Mouse (Mus musculus): ENCODE data around the gene Gm19684.
"Not testable (repeated sequence)": the region's sequence is repeated elsewhere in the genome, so short reads cannot be mapped to it uniquely, and the experiment has no call there.

Gm19684 gene

GRCm38 (mm10) chr17:36121352-36122020 is at the start of gene Gm19684:
TSS of gene Gm19684 (plus strand) at chr17:36121678.
- DNase-seq (ENCODE audit: low read depth, low spot score), result not testable (repeated sequence)

GRCm38 (mm10) chr17:36081901-36082300 is 39.6 kb upstream of the Gm19684 start:
- not testable (repeated sequence) for DNase-seq (ENCODE audit: low read depth, low spot score)

- DNase-seq (ENCODE audit: low read depth, low spot score), result not testable (repeated sequence)
These were observed 38.8 kb upstream of the Gm19684 start for GRCm38 (mm10) chr17:36082519-36083232.

- peak; percentile 46 for DNase-seq (ENCODE audit: low read depth, low spot score)
These were observed 38.1 kb upstream of the Gm19684 start for GRCm38 (mm10) chr17:36083266-36083869.

GRCm38 (mm10) chr17:36083870-36084451 is 37.5 kb upstream of the Gm19684 start:
- DNase-seq (ENCODE audit: low read depth, low spot score), result no peak

GRCm38 (mm10) chr17:36085976-36086375 is 35.5 kb upstream of the Gm19684 start:
- not testable (repeated sequence) for DNase-seq (ENCODE audit: low read depth, low spot score)

GRCm38 (mm10) chr17:36091933-36092332 is 29.5 kb upstream of the Gm19684 start:
- not testable (repeated sequence) for DNase-seq (ENCODE audit: low read depth, low spot score)

- DNase-seq (ENCODE audit: low read depth, low spot score), result not testable (repeated sequence)
These were observed 29.0 kb upstream of the Gm19684 start for GRCm38 (mm10) chr17:36092520-36092919.

GRCm38 (mm10) chr17:36093936-36094335 is 27.5 kb upstream of the Gm19684 start:
- DNase-seq (ENCODE audit: low read depth, low spot score), result no peak

GRCm38 (mm10) chr17:36099603-36100002 is 21.9 kb upstream of the Gm19684 start:
- DNase-seq (ENCODE audit: low read depth, low spot score), result not testable (repeated sequence)

- not testable (repeated sequence) for DNase-seq (ENCODE audit: low read depth, low spot score)
These were observed 19.4 kb upstream of the Gm19684 start for GRCm38 (mm10) chr17:36102091-36102490.

- not testable (repeated sequence) for DNase-seq (ENCODE audit: low read depth, low spot score)
These were observed 11.3 kb upstream of the Gm19684 start for GRCm38 (mm10) chr17:36110129-36110528.

GRCm38 (mm10) chr17:36110641-36111509 is 10.6 kb upstream of the Gm19684 start:
- not testable (repeated sequence) for DNase-seq (ENCODE audit: low read depth, low spot score)

- not testable (repeated sequence) for DNase-seq (ENCODE audit: low read depth, low spot score)
These were observed 10.0 kb upstream of the Gm19684 start for GRCm38 (mm10) chr17:36111510-36111868.

GRCm38 (mm10) chr17:36113979-36114593 is 7.4 kb upstream of the Gm19684 start:
- DNase-seq (ENCODE audit: low read depth, low spot score), result peak; percentile 40

- not testable (repeated sequence) for DNase-seq (ENCODE audit: low read depth, low spot score)
These were observed 4.9 kb upstream of the Gm19684 start for GRCm38 (mm10) chr17:36116545-36116944.

GRCm38 (mm10) chr17:36120839-36121238 is 639 bp upstream of the Gm19684 start:
- DNase-seq (ENCODE audit: low read depth, low spot score), result not testable (repeated sequence)

GRCm38 (mm10) chr17:36124111-36124510 is 2.6 kb downstream of the Gm19684 start:
- not testable (repeated sequence) for DNase-seq (ENCODE audit: low read depth, low spot score)

GRCm38 (mm10) chr17:36128525-36128924 is 7.0 kb downstream of the Gm19684 start:
- not testable (repeated sequence) for DNase-seq (ENCODE audit: low read depth, low spot score)

GRCm38 (mm10) chr17:36128968-36129817 is 7.7 kb downstream of the Gm19684 start, which contains the start of gene Gm7030:
TSS of gene Gm7030 (minus strand) at chr17:36129425.
- not testable (repeated sequence) for DNase-seq (ENCODE audit: low read depth, low spot score)

Data from forelimb bud, embryonic 11.5 days (tissue).